Mouse (Mus musculus) liver, embryonic 18 days (tissue): Measurements from ENCODE around the gene Olfr829. TPM values are rescaled to one million over a fixed set of nuclear protein-coding genes. Genes with fewer than 3 reads are reported as not detected.

Source experiments
- polyA plus RNA-seq: library from polyadenylated mRNA; depleted of rRNA; stranded (reverse); fragments of >200 nt; gene quantifications from 2 replicates; pipeline ENCODE4 v1.2.3, GENCODE M21; 2012; rRNA removed

The Olfr829 gene
- polyA plus RNA-seq, result 0.01 TPM in 1 of 2 replicates, not detected in the other

DNA sequence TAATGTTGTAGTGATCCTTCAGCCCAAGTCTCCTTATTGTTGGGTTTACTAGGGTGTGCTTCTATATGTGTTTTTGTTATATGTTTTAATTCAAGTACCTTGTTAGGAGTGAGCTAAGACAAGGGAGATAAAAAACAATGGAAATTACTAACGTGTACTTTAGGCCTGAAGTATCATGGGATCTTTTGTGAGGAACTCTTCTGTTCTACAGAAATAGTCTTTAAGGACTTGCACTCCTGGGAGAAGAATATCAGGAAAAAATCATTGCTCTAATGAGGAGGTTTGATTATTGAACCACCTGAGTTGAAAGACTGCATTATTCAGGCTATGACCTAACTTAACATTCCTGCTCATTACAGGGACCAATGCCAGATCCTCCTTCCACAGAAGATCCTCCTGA lies at the start of gene Olfr829:
Gene Olfr829 (plus strand): TSS at position 301 of the 400 bp plus-strand sequence.

DNA sequence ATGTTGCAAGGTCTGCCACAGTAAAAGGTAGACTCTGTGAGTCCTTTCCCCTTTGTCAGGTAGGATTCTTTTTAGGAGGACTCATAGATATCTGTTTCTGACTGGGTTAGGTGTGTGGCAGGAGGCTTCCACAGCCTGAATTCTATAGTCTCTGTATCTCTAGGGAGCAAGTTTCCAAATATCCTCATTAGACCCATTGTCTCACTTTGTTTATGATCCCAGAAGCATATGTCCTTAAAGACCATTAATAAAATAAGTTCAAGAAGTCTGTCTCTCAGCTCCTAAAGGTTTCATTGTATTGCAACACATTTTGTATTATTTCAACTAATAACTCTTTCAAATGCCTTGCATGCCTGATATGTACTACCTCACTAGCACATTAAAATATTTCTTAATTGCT lies 35.3 kb upstream of the Olfr829 start, which contains the start of gene Olfr828:
Gene Olfr828 (minus strand): TSS at position 101 of the 400 bp plus-strand sequence.

DNA sequence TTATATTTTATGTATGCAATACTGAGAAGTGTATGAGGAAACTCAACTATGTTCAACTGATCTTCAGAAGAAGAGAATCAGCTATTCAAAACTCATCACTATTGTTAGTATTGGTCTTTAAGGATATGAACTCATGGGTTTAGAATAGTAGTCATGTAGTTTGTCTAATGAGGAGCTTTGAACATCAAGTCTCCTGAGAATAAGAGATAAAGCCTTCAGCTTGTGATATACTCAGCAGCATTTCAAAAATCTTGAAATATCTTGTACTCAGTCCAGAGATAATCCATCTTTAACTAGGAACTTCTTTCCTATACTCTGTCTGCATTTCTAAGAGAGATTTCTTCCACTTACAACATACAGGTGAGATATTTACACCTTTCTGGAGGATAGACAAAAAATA lies 19.7 kb downstream of the Olfr829 start, which contains the start of gene Olfr830:
Gene Olfr830 (plus strand): TSS at position 301 of the 400 bp plus-strand sequence.

Other genes with a start within 250 kb of the Olfr829 start
- gene Muc16, start 180.4 kb upstream of the Olfr829 start, polyA plus RNA-seq, result 0.77 and 0.95 TPM in 2 replicates
- not detected in 2 replicates for gene Olfr24, start 90.9 kb upstream of the Olfr829 start, polyA plus RNA-seq
- not detected in 2 replicates for gene Olfr828, start 35.4 kb upstream of the Olfr829 start, polyA plus RNA-seq
- not detected in 2 replicates for gene Olfr830, start 19.8 kb downstream of the Olfr829 start, polyA plus RNA-seq
- gene Olfr832, start 82.2 kb downstream of the Olfr829 start, polyA plus RNA-seq, result not detected in 2 replicates
- gene Olfr834, start 133.1 kb downstream of the Olfr829 start, polyA plus RNA-seq, result not detected in 2 replicates
- not detected in 2 replicates for gene Olfr835, start 177.8 kb downstream of the Olfr829 start, polyA plus RNA-seq